Mouse (Mus musculus): ENCODE measurements at regions not wholly inside any gene's neighbourhood (a gene's known extent, or its start where the extent isn't known, plus 50 kb on each side); places are given as distances from the start of the nearest gene placed in this dataset.

GRCm38 (mm10) chr6:79099051-79099450, 630.4 kb upstream of the Reg3g start:
- intact Hi-C loops (cut with DNase I): no loop called here
- DNase-seq (ENCODE audit: extremely low spot score in 1 of 2, low spot score in 2 of 2): peak; percentile 13 to 33

- DNase-seq (ENCODE audit: extremely low spot score in 1 of 2, low spot score in 2 of 2): no peak
- intact Hi-C loops (cut with DNase I): no loop called here
Observed at GRCm38 (mm10) chr6:79057531-79057930, 588.9 kb upstream of the Reg3g start.

All from left cerebral cortex, postnatal 10 days (tissue).